Mouse (Mus musculus): ENCODE measurements around the gene Txndc9. TPM values are rescaled to one million over a fixed set of nuclear protein-coding genes. Genes with fewer than 3 reads are reported as not detected.
"Not testable (repeated sequence)": the region's sequence is repeated elsewhere in the genome, so short reads cannot be mapped to it uniquely, and the experiment has no call there.

The Txndc9 gene
- total RNA-seq, 1 experiment from 2014 or later, result 59.2 TPM

GRCm38 (mm10) chr1:37984326-37984725, 13.4 kb downstream of the Txndc9 start:
- ATAC-seq (ENCODE audit: extremely low read depth, insufficient number of reproducible peaks, low FRiP score, poor library complexity, severe bottlenecking), result no peak

- no peak for ATAC-seq (ENCODE audit: extremely low read depth, insufficient number of reproducible peaks, low FRiP score, poor library complexity, severe bottlenecking)
Observed at GRCm38 (mm10) chr1:37977303-37977702, 20.4 kb downstream of the Txndc9 start.

- ATAC-seq (ENCODE audit: extremely low read depth, insufficient number of reproducible peaks, low FRiP score, poor library complexity, severe bottlenecking), result not testable (repeated sequence)
Observed at GRCm38 (mm10) chr1:37976666-37977065, 21.0 kb downstream of the Txndc9 start.

DNA sequence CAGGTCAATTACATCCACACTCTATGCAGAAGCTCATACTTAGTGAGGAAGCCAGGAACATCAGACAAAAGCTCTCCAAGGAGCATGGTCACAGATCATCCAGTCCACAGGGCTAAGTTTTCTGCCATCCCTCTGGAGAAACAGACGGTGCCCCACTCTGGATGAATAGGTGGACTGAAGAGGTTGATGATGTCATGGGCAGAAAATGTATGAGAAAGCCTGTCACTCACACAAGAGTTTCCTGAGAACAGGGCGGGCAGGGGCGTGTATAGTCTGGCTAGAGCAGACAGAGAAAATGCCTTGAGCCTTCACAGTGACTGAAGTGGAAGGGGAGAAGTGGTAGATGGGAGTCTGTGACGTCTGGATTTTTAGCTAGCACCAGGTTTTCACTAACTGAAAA, 26.2 kb downstream of the Txndc9 start:
- ATAC-seq (ENCODE audit: extremely low read depth, insufficient number of reproducible peaks, low FRiP score, poor library complexity, severe bottlenecking), result no peak

- no peak for ATAC-seq (ENCODE audit: extremely low read depth, insufficient number of reproducible peaks, low FRiP score, poor library complexity, severe bottlenecking)
Observed at GRCm38 (mm10) chr1:37968746-37969145, 28.9 kb downstream of the Txndc9 start.

GRCm38 (mm10) chr1:37965571-37965970, 32.1 kb downstream of the Txndc9 start:
- no peak for ATAC-seq (ENCODE audit: extremely low read depth, insufficient number of reproducible peaks, low FRiP score, poor library complexity, severe bottlenecking)

DNA sequence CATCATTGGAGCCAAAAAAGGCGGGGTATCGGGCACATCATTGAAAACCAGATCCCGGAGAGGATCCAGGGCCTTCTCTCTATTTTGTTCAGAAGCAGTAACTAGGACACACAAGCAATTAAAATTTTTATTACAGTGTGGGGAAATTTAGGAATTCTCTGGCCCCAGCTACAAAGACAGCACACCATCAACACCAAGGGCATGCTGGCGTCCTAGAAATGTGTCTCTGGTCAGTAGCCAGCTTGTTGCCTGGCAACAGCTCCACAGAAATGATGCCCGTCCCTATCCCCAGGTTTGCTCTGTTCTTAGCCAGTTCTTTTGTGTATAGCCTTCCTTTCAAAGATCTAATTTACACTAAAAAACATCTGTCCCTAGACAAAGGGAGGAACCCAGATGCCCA, 38.2 kb downstream of the Txndc9 start:
- no peak for ATAC-seq (ENCODE audit: extremely low read depth, insufficient number of reproducible peaks, low FRiP score, poor library complexity, severe bottlenecking)

DNA sequence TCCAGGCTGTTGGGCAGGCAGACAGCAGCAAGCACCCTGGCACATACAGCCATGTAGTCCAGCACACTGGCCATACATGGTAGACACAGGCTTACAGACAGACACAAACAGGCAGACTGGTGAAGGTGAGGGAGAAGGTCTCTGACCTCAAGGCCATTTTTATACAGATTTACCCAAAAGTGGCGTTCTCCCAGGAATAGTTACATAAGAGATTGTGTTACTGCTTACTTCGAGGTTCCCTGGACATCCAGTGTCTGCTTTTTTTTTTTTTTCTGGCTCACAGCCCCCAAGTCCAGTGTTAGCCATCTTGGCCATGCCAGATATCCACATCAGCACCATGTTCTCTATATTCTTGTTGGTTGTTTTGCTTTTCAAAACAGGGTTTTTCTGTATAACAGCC, 39.2 kb downstream of the Txndc9 start:
- no peak for ATAC-seq (ENCODE audit: extremely low read depth, insufficient number of reproducible peaks, low FRiP score, poor library complexity, severe bottlenecking)

GRCm38 (mm10) chr1:37957659-37958058, 40.0 kb downstream of the Txndc9 start, which contains the start of gene Lyg1:
Gene Lyg1 (minus strand): TSS chr1:37957759.
- no peak for ATAC-seq (ENCODE audit: extremely low read depth, insufficient number of reproducible peaks, low FRiP score, poor library complexity, severe bottlenecking)

DNA sequence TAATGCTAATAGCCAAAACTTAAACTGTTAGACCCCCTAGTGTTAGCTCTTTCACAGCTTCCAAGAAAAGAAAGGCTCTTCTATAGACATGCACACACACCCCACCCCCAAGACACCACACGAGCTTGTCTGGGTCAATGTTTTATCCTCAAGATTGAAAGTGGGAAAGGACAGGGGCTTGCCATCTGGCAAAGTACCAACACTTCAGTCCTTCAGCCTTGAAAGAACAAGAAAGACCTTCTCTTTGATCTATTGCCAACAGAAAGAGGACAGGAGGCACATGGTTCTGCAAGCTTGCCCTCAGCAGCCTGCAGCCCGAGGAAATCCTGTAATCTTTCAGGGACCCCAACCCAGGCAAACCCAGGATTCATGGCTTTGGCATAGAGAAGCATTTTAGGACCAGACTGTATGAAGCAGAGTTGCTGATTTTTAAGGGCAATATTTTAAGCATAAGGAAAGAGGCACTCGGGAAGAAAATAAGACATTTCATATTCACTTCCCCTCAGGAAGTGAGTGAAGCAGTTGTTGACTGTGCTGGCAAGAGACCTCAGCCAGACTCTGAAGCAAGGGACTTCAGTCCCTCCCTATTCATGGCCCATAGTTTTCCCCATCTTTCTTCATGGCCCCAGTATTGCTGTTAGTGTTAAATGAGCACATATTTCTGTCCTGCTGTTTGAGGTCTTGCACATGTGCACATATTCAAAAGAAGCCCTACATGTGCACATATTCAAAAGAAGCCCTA, 40.8 kb downstream of the Txndc9 start:
- ATAC-seq (ENCODE audit: extremely low read depth, insufficient number of reproducible peaks, low FRiP score, poor library complexity, severe bottlenecking), result no peak

DNA sequence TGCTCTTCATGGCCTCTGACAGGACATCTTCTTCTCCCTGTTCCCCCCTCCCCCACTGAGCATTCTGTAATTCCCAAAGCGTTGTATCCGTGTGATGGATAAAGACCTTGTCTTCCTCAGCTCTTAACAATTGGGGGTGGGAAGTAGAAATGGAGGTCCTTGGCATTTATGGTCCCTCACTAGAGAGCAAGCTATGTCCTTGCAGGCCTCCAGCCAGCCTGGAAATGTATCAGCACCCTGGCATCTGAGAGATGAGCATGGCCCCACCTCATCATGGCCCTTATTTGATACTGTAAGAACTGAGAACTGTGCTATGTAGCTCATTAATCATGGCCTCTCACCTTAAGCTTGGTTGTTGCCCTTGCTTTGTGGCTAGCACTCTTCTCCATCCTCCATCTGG, 42.4 kb downstream of the Txndc9 start:
- ATAC-seq (ENCODE audit: extremely low read depth, insufficient number of reproducible peaks, low FRiP score, poor library complexity, severe bottlenecking), result no peak

- ATAC-seq (ENCODE audit: extremely low read depth, insufficient number of reproducible peaks, low FRiP score, poor library complexity, severe bottlenecking), result no peak
Observed at GRCm38 (mm10) chr1:37954786-37955185, 42.9 kb downstream of the Txndc9 start.

GRCm38 (mm10) chr1:37948906-37949305, 48.8 kb downstream of the Txndc9 start:
- ATAC-seq (ENCODE audit: extremely low read depth, insufficient number of reproducible peaks, low FRiP score, poor library complexity, severe bottlenecking), result no peak

Other genes starting within 250 kb of the Txndc9 start
- 12.5 and 12.9 TPM in 2 replicates for gene Tsga10, start 131.5 kb downstream of the Txndc9 start, total RNA-seq (2017)
- 1.3 and 1.5 TPM in 2 replicates for gene Lipt1, start 126.2 kb downstream of the Txndc9 start, total RNA-seq (2017)
- gene Mitd1, start 107.5 kb downstream of the Txndc9 start, total RNA-seq (2017), result 45.7 and 46.7 TPM in 2 replicates
- 89.7 and 93.7 TPM in 2 replicates for gene Mrpl30, start 107.4 kb downstream of the Txndc9 start, total RNA-seq (2017)
- not detected in 2 replicates for gene Lyg2, start 81.4 kb downstream of the Txndc9 start, total RNA-seq (2017)
- gene Lyg1, start 40.1 kb downstream of the Txndc9 start, total RNA-seq (2017), result not detected in 2 replicates
- 22.1 and 24.2 TPM in 2 replicates for gene Eif5b, start 117 bp upstream of the Txndc9 start, total RNA-seq (2017)
- 36.9 and 41.4 TPM in 2 replicates for gene Rev1, start 131.9 kb upstream of the Txndc9 start, total RNA-seq (2017)

Measured in neutrophil, adult 5-6 weeks (primary cell).